Mouse (Mus musculus) brain, embryonic 14.5 days (tissue): ENCODE measurements at regions not wholly inside any gene's neighbourhood (a gene's known extent, or its start where the extent isn't known, plus 50 kb on each side); places are given as distances from the start of the nearest gene placed in this dataset.

Source experiments
- CTCF ChIP-seq: fragments of 200-500 bp; IDR thresholded peaks from 2 replicates; pipeline ENCODE4 v1.5.1; 2012; ENCODE audit warnings: inconsistent platforms, mild to moderate bottlenecking, moderate library complexity, borderline replicate concordance; ENCODE audit not compliant: insufficient read depth, insufficient read length; ENCODE audit errors: extremely low read depth
- POLR2A ChIP-seq: fragments of 200-500 bp; IDR thresholded peaks from 2 replicates; pipeline ENCODE4 v1.6.1; 2012; ENCODE audit warnings: mild to moderate bottlenecking, inconsistent platforms, borderline replicate concordance; ENCODE audit not compliant: poor library complexity, insufficient read depth, insufficient read length, severe bottlenecking; ENCODE audit errors: extremely low read depth

GRCm38 (mm10) chr10:123929955-123930354, 666.2 kb downstream of the Fam19a2 start:
- TF ChIP-seq POLR2A (no peak), CTCF (no peak)
